Mouse (Mus musculus) cerebellum, adult 9-11 months (tissue): ENCODE results near the gene Aspscr1.

Experiments
- DNase-seq: peaks from one replicate; pipeline ENCODE4 v3.0.0; 2022

Aspscr1 gene

GRCm38 (mm10) chr11:120672687-120673593, at the start of gene Aspscr1:
Aspscr1 (plus strand) TSS chr11:120672973.
- DNase-seq = peak; percentile 92

DNA sequence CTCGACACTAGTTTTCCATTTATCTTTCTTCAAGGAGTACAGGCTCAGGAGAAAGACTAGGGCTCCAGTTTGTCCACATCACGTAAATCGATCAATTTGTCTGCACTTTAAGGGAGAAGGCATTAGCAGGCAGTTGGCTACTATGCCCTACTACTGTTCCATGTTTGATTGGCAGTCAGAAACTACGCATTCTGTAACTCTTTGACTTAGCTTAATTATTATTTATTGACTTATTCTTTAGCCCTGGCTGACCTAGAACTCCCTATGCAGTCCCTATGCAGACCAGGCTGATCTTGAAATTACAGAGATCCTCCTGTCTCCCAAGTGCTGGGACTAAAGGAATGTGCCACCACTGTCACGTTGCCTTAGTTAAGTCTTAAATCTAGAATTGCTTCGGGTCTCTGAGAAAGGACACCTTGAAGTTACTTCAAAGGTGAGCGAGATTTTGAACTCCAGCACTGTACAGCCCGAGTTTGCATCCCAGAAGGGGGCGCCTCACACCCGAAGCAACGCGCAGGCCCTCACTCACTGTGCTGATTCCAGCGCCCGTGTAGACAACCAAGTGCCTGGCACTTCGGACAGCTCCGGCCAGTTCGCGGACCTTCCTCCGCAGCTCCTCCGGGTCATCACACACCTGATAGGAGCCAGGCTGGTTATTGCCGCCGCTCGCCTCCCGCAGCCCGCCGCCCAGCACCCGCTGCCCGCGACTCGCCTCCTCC, 48.7 kb upstream of the Aspscr1 start:
- DNase-seq = no peak

DNA sequence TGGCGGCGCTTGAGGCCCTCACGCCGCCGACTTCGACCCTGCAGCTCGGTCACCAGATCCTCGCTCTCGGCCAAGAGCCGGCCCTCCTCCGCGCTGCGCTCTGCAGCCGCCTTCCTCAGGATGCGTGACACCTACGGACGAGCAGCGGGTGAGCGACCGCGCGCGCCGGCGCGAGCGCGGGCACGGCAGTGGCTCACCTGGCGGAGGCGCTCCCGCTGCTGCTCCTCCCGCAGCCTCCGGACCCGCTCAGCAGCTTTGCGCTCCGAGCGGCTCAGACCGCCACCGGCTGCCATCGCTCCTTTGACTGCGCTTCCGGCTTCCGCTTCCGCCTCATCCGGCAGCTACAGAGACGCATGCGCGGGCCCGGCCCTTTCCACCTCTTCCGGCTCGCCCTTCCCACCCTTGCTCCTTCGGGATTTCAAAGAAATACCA, 48.1 kb upstream of the Aspscr1 start:
- DNase-seq = peak; percentile 87

- DNase-seq = peak; percentile 55
These were observed 47.5 kb upstream of the Aspscr1 start, which contains the start of gene Sirt7 for GRCm38 (mm10) chr11:120625152-120625775. Sirt7 (minus strand) TSS chr11:120625240.

DNA sequence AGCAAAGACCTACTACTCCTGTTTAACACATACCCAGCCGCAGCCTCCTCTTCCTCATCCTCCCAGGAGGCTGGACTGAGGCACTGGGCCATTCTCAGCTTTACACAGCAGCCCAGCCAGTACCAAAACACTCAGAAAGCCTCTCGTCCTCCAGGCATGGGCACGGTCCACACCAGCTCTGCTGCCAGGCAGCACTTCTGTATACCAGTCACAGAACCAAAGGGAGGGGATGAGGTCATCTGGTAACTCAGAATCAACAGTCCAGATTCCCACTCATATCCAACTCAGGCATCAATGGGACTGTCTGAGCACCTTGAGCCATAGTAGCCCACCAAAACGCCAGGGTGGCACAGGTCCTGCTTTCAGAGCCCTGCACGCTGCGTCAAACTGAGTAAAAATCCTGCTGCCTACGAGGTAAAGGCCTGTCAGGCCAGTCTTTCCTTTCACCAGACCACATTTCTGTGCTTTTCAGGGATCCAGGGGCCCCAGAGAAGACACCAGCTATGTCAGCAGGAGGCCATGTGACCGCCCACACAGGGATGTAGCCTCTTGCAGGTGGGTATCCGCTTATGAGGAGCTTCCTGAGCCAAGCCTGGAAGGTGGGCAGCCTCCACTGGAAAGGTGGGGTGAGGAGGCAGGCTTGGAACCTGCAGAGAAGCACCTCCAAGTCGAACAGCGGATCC, 45.8 kb upstream of the Aspscr1 start:
- no peak for DNase-seq

GRCm38 (mm10) chr11:120627468-120628300, 45.1 kb upstream of the Aspscr1 start:
- peak; percentile 55 for DNase-seq

DNA sequence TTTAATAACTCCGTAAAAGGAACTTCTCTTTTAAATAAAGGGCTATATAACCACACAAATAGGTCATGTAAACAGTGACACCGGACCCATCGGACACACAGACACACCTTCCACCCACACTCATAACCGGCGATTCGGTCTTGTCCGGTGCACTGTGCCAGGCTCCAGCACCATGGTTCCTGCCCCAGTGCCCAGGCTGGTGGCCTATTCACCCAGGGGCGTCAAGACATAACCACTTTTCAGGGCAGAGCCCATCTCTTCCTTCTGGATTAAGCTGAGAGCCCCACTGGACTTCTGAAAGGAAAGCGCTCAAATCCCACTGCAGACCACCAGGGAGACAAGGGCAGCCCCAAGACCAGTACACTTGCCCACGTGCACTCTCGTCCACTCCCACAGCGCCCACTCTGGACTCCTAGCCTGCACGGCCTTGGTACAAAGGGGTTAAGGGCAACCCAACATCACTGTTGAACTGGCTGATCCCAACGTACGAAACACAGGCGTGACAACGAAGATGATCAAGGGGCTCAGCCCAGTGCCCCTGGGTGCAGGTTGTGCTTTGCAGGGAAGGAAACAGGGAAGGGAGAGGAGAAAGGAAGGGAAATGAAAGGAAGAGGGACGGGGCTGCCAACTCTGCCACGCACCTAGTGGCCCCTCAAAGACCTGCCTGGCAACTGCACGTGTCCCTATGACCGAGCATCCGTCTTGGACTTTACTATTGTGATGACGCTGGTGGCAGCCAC, 44.0 kb upstream of the Aspscr1 start:
- DNase-seq = no peak

- DNase-seq = peak; percentile 51
These were observed 43.4 kb upstream of the Aspscr1 start for GRCm38 (mm10) chr11:120629341-120629730.

- DNase-seq = no peak
These were observed 42.9 kb upstream of the Aspscr1 start for GRCm38 (mm10) chr11:120629911-120630310.

DNA sequence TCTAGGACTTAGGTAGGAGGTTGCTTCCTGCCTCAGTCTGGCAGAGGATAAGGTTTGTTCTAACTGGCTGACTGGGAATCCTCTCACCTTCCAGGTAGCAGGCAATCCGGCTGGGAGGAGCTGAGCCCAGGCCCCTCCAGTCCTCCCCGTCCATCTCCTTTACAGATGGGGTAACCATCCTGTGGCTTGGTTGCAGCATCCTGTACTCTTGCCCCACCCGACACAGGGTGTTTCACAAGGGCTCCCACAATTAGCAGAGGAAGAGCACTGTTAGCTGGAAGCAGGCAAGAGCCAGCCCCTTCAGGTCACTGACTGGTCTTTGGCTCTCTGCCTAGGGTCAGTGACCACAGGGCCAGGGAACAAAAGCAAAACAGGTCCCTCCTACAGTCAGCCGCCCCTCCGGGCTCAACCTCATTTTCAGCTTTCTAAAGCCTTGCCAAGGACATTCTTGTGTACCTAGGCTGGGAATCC, 42.3 kb upstream of the Aspscr1 start:
- DNase-seq = peak; percentile 53

- DNase-seq = peak; percentile 9
These were observed 41.7 kb upstream of the Aspscr1 start for GRCm38 (mm10) chr11:120630881-120631725.

DNA sequence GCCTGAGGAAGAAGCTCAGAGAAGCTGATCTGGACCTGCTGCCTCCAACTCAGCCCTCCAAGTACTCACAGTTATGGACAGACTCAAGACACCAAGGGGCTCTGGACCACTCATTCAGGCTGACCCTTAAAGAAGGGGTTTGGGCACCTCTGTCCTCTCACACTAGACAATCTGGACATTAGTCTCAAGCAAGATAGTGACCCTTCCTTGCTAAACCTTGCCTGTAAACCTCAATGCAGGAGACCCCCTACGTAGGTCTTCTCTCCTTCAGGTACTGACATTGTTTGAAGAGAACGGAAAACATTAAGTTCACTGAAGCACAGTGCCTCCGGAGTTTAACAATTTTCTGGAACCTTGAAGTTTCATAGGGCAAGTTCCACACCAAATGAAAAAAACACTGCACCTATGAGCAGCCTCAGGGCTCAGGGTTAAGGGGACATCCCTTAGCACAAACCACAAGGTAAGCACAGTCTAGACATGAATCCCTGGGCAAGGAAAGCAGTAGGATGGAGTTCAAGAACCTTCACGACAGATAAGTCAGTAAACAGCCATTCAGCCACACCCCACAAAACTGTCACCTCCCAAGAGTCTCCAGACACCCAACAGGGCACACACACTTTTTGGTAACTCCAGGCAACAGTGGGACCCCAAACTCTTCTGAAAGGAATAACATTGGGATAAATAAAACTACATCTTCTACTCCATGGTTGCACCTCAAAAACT, 40.9 kb upstream of the Aspscr1 start:
- DNase-seq = peak; percentile 32

DNA sequence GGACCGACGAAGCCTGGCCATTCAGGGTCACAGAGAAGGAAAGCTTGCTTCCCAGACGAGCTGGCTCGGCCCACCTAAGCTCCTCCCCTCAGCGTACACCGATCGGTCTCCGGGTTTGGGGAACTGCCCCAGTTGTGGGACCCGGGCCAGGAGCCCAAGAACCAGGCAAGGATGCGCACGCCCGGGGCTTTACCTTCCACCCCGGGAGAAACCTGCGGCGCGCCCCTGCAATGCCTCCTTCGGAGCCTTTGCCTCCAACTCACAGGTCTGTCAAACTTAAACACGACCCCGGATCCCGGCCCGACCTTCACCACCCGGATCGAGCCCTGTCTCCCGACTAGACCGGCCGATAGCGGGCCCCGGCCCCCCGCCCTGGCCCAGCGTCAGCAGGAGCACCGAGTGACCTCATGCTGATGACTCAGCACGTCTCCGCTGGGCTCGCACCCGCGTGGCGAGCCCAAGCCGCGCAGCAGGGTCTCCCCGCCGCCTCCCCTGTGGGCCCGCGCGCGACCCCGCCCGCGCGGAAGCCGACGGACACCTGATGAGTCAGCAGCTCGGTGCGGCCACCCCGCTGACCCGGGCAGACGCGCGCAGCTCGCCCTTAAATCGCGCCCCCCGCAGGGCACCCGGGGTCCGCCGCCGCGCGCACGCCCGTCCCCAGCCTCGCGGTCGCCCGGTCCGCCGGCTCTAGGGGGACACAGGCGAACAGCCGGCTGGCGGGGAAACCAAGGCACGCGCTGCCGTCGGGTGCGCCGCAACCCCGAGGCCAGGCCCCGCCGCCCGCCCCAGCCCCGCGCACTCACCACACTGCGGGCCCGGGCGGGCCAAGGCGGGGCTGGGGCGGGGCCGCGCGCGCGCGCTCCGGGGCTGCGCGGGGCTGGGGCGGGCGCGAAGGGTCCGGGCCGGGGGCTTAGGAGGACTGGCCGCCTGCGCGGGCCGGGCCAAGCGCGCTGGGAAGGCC, 39.9 kb upstream of the Aspscr1 start:
- DNase-seq = peak; percentile 81

DNA sequence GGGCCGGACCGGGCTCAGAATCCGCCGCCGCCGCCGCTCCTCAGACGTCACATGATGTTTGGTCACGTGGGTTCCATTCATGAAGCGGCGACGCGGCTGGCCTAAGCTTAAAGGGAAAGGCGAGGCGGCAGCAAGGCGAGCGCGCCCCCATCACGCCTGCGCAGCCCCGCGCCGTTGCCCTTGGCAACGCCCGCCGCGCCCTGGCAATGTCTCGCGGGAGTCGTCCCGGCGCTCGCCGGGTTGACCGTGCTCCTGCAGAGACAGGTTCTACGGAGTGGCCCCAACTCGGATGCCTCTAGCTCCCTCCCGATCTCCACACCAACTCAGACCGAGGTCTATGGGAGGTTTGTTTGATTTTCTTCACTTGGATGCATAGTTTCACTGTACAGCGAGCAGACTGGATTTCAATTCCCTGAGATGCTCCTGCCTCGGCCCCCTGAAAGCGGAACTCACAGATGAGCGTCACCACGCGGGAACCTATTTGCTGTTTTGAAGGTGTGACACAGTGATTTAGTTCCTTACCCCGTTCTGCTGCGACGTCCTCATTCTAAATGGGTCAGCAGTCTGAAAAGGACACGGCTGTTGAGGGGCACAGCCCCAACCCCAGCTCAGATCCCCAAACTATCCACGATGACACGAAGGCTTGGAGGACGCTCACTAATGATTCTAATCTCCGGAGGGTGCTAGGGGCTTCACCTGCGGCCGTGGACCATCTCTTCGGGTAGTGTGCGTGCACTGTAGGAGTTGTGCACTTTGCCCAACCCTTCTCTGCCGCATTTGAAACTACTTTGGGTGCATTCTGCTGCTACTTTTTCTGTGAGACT, 39.0 kb upstream of the Aspscr1 start, which contains the start of gene Mafg:
Gene Mafg, minus strand, starts transcription at position 81 of the 824 bp plus-strand sequence.
- DNase-seq = peak; percentile 94

DNA sequence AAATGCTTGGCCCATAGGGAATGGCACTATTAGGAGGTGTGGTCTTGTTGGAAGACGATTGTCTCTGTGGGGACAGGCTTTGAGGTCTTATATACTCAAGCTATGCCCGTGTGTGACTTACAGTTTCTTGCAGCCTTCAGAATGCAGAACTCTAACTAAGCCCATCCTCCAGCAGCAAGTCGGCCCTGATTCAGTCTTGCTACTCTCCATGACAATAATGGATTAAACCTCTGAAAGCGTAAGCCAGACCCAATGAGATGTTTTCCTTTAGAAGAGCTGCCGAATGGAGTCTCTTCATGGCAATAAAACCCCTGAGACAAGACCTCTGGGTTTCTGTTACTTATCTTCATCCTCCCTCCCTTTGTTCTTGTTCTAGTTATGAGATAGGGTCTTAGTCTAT, 38.0 kb upstream of the Aspscr1 start:
- no peak for DNase-seq

GRCm38 (mm10) chr11:120641255-120641654, 31.5 kb upstream of the Aspscr1 start:
- no peak for DNase-seq

- DNase-seq = no peak
These were observed 30.9 kb upstream of the Aspscr1 start for GRCm38 (mm10) chr11:120641869-120642268.
